Mouse (Mus musculus) myocyte (in vitro differentiated cells): ENCODE measurements at regions not wholly inside any gene's neighbourhood (a gene's known extent, or its start where the extent isn't known, plus 50 kb on each side); places are given as distances from the start of the nearest gene placed in this dataset.

Experiments used
- H3K27me3 ChIP-seq: one replicate; pipeline ENCODE4 v1.6.1; 2011; ENCODE audit not compliant: control insufficient read depth, insufficient read depth, insufficient read length
- H3K36me3 ChIP-seq: one replicate; pipeline ENCODE4 v1.6.1; 2011; ENCODE audit not compliant: control insufficient read depth, insufficient read depth
- H3K4me2 ChIP-seq: one replicate; pipeline ENCODE4 v1.6.1; 2011; ENCODE audit warnings: low read depth, control low read depth
- H3K4me3 ChIP-seq: one replicate; pipeline ENCODE4 v1.5.1; 2011; ENCODE audit warnings: mild to moderate bottlenecking, control low read depth, moderate library complexity
- H3K79me2 ChIP-seq: one replicate; pipeline ENCODE4 v1.6.1; 2011; ENCODE audit not compliant: control insufficient read depth, insufficient read depth
- H3ac ChIP-seq: one replicate; pipeline ENCODE4 v1.6.1; 2011; ENCODE audit not compliant: control insufficient read depth, insufficient read length
- CEBPB ChIP-seq: IDR thresholded peaks from 2 replicates; pipeline ENCODE4 v1.6.1; 2011; ENCODE audit warnings: mild to moderate bottlenecking, moderate library complexity; ENCODE audit not compliant: poor library complexity, insufficient read depth, severe bottlenecking
- E2F4 ChIP-seq: IDR thresholded peaks from one replicate; pipeline ENCODE4 v1.6.1; 2011; ENCODE audit warnings: mild to moderate bottlenecking, control low read depth, moderate library complexity; ENCODE audit not compliant: insufficient read depth
- MAX ChIP-seq: IDR thresholded peaks from one replicate; pipeline ENCODE4 v1.6.1; 2011; ENCODE audit warnings: low read depth, mild to moderate bottlenecking, control low read depth
- MYOD1 ChIP-seq, 3 experiments: IDR thresholded peaks; one replicate each; pipeline ENCODE4 v1.6.1; 2011; ENCODE audit warnings: control low read depth in 2 of 3, low read depth in 2 of 3, mild to moderate bottlenecking in 2 of 3, moderate library complexity in 1 of 3; ENCODE audit not compliant: insufficient read length in 2 of 3, control insufficient read depth in 1 of 3
- MYOG ChIP-seq, 3 experiments: IDR thresholded peaks; one replicate each; pipeline ENCODE4 v1.6.1; 2011; ENCODE audit warnings: control low read depth in 2 of 3, low read depth in 2 of 3, mild to moderate bottlenecking in 2 of 3; ENCODE audit not compliant: insufficient read length in 2 of 3, control insufficient read depth in 1 of 3, insufficient read depth in 1 of 3
- POLR2A ChIP-seq: IDR thresholded peaks from one replicate; pipeline ENCODE4 v1.6.1; 2011; ENCODE audit warnings: low read depth, mild to moderate bottlenecking, control low read depth, moderate library complexity; ENCODE audit not compliant: insufficient read length
- POLR2AphosphoS2 ChIP-seq: IDR thresholded peaks from one replicate; pipeline ENCODE4 v1.6.1; 2011; ENCODE audit warnings: low read depth, control low read depth; ENCODE audit not compliant: insufficient read length
- REST ChIP-seq: IDR thresholded peaks from one replicate; pipeline ENCODE4 v1.6.1; 2011; ENCODE audit warnings: mild to moderate bottlenecking, control low read depth, moderate library complexity; ENCODE audit not compliant: insufficient read depth, insufficient read length
- SRF ChIP-seq: IDR thresholded peaks from one replicate; pipeline ENCODE4 v1.6.1; 2011; ENCODE audit warnings: low read depth; ENCODE audit not compliant: control insufficient read depth, insufficient read length
- TCF12 ChIP-seq: IDR thresholded peaks from one replicate; pipeline ENCODE4 v1.6.1; 2011; ENCODE audit warnings: mild to moderate bottlenecking, control low read depth; ENCODE audit not compliant: poor library complexity, insufficient read depth, severe bottlenecking
- TCF3 ChIP-seq: IDR thresholded peaks from one replicate; pipeline ENCODE4 v1.6.1; 2011; ENCODE audit warnings: low read depth, control low read depth; ENCODE audit not compliant: insufficient read length
- USF1 ChIP-seq: IDR thresholded peaks from one replicate; pipeline ENCODE4 v1.6.1; 2011; ENCODE audit warnings: low read depth, mild to moderate bottlenecking, control low read depth, moderate library complexity

- TF ChIP-seq CEBPB (peak; percentile 91), REST (no peak)
- Histone ChIP-seq H3ac (no peak overlapping the region), H3K36me3 (no peaks in the 10 kb centered on the region), H3K79me2 (no peaks in the 10 kb centered on the region), H3K4me2 (peak overlapping the region; percentile 68), H3K27me3 (no peaks in the 10 kb centered on the region), H3K4me3 (no peak overlapping the region)
Measured at GRCm38 (mm10) chr8:26747241-26747972, 229.7 kb upstream of the Zfp703 start.

- no peak overlapping the region for H3K4me3 ChIP-seq
- no peak overlapping the region for H3ac ChIP-seq
- peak overlapping the region; percentile 68 for H3K4me2 ChIP-seq
- no peaks in the 10 kb centered on the region for H3K36me3 ChIP-seq
- no peaks in the 10 kb centered on the region for H3K79me2 ChIP-seq
- no peaks in the 10 kb centered on the region for H3K27me3 ChIP-seq
- TF ChIP-seq REST: no peak
- no peak for TF ChIP-seq MAX
- no peak for TF ChIP-seq MYOG (IDR thresholded peaks at IDR 0.05; ENCODE audit: control insufficient read depth in 1 of 3, insufficient read depth in 1 of 3, insufficient read length in 2 of 3, low read depth in 2 of 3)
- no peak for TF ChIP-seq USF1
- TF ChIP-seq CEBPB: no peak
Measured at GRCm38 (mm10) chr8:26748161-26748971, 228.8 kb upstream of the Zfp703 start.

- H3K79me2 ChIP-seq: no peaks in the 10 kb centered on the region
- no peaks in the 10 kb centered on the region for H3K36me3 ChIP-seq
- no peak overlapping the region for H3K4me2 ChIP-seq
- no peaks in the 10 kb centered on the region for H3K27me3 ChIP-seq
- no peak overlapping the region for H3ac ChIP-seq
- H3K4me3 ChIP-seq: no peak overlapping the region
- TF ChIP-seq MAX (no peak), MYOD1 (IDR thresholded peaks at IDR 0.05; ENCODE audit: control insufficient read depth in 1 of 3, insufficient read length in 2 of 3, low read depth in 2 of 3) (no peak)
Measured at GRCm38 (mm10) chr8:26748972-26749291, 228.2 kb upstream of the Zfp703 start.

- H3K4me2 ChIP-seq: no peak overlapping the region
- H3K79me2 ChIP-seq: no peaks in the 10 kb centered on the region
- H3K27me3 ChIP-seq: no peaks in the 10 kb centered on the region
- no peak overlapping the region for H3ac ChIP-seq
- H3K36me3 ChIP-seq: no peaks in the 10 kb centered on the region
- TF ChIP-seq E2F4 (no peak), MAX (no peak), CEBPB (peak; percentile 74), MYOD1 (IDR thresholded peaks at IDR 0.05; ENCODE audit: control insufficient read depth in 1 of 3, insufficient read length in 2 of 3, low read depth in 2 of 3) (no peak), TCF12 (no peak), TCF3 (no peak)
- no peak overlapping the region for H3K4me3 ChIP-seq
Measured at GRCm38 (mm10) chr8:26750120-26750519, 227.0 kb upstream of the Zfp703 start.

- H3ac ChIP-seq: no peak overlapping the region
- H3K4me2 ChIP-seq: no peak overlapping the region
- no peaks in the 10 kb centered on the region for H3K79me2 ChIP-seq
- no peaks in the 10 kb centered on the region for H3K27me3 ChIP-seq
- H3K36me3 ChIP-seq: no peaks in the 10 kb centered on the region
- no peak overlapping the region for H3K4me3 ChIP-seq
- TF ChIP-seq USF1 (no peak), POLR2A (no peak), POLR2AphosphoS2 (no peak), E2F4 (no peak)
Measured at GRCm38 (mm10) chr8:26751651-26752050, 225.5 kb upstream of the Zfp703 start.

- Histone ChIP-seq H3K4me3 (no peak overlapping the region), H3ac (no peak overlapping the region), H3K27me3 (no peaks in the 10 kb centered on the region), H3K4me2 (no peak overlapping the region), H3K79me2 (no peaks in the 10 kb centered on the region), H3K36me3 (no peaks in the 10 kb centered on the region)
- TF ChIP-seq CEBPB: 0 out of 2 replicates have a peak, but pooled peaks have one; percentile 10
- no peak for TF ChIP-seq USF1
Measured at GRCm38 (mm10) chr8:26756452-26756851, 220.7 kb upstream of the Zfp703 start.

- no peak overlapping the region for H3K4me2 ChIP-seq
- no peaks in the 10 kb centered on the region for H3K79me2 ChIP-seq
- H3ac ChIP-seq: no peak overlapping the region
- no peaks in the 10 kb centered on the region for H3K27me3 ChIP-seq
- no peaks in the 10 kb centered on the region for H3K36me3 ChIP-seq
- H3K4me3 ChIP-seq: no peak overlapping the region
- TF ChIP-seq TCF12 (no peak), SRF (no peak), MYOD1 (IDR thresholded peaks at IDR 0.05; ENCODE audit: control insufficient read depth in 1 of 3, insufficient read length in 2 of 3, low read depth in 2 of 3) (no peak), TCF3 (no peak), MAX (no peak), CEBPB (no peak), POLR2A (no peak)
Measured at GRCm38 (mm10) chr8:26760726-26761125, 216.4 kb upstream of the Zfp703 start.
